Mouse (Mus musculus) embryonic fibroblast, embryonic 13.5 days (primary cell): Measurements from ENCODE around the gene Scrn2.

Experiments used
- CTCF ChIP-seq: IDR thresholded peaks from 2 replicates; pipeline ENCODE4 v1.5.1; 2011; ENCODE audit warnings: mild to moderate bottlenecking, control low read depth, low read length, moderate library complexity, borderline replicate concordance; ENCODE audit not compliant: insufficient read depth
- POLR2A ChIP-seq: IDR thresholded peaks from 2 replicates; pipeline ENCODE4 v1.6.1; 2011; ENCODE audit warnings: low read depth, mild to moderate bottlenecking, control low read depth, low read length, moderate library complexity

DNA sequence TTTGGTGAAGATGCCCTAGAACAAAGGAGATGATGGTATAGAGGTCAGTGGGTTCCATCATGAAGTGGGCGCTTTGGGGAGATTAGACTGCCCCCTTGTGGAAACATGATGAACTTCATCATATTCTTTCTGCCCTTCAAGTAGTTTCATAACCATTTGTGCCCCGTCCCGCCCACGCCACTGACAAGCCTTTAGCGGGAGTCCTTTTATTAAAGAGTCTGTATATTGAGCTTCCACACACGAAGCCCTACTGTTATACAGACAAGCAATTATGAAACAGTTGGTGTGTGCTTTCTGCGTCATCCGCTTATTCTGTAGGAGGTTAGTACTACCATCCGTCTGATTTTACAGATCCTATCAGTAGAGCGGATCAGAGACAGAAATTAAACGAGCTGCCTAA, 53.2 kb downstream of the Scrn2 start:
- TF ChIP-seq POLR2A (no peak), CTCF (no peak)
